Mouse (Mus musculus): ENCODE measurements around the gene Patj.

Patj gene

GRCm38 (mm10) chr4:98511964-98512743, 116.6 kb downstream of the Patj start:
- DNase-seq, result no peak

- no peak for DNase-seq
Measured at GRCm38 (mm10) chr4:98520492-98520891, 124.9 kb downstream of the Patj start.

DNA sequence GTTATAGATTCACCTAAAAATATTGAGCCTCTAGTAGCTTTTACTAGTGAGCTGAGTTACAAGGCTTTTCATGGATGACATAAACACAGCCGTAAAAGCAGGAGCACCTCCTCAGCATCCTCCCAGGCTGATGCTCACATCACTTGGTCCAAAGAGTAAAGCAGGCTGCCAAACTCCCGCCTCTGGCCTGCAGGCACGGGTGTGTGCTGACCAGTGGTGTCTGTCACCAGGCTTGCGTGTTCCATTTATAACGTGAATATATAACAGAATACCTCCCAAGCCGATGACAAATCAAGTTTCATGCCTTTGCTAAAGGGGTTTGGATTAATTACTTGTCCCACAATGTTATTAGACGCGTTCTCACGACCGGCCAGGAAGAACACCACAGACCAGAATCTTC, 128.9 kb downstream of the Patj start:
- DNase-seq, result no peak

DNA sequence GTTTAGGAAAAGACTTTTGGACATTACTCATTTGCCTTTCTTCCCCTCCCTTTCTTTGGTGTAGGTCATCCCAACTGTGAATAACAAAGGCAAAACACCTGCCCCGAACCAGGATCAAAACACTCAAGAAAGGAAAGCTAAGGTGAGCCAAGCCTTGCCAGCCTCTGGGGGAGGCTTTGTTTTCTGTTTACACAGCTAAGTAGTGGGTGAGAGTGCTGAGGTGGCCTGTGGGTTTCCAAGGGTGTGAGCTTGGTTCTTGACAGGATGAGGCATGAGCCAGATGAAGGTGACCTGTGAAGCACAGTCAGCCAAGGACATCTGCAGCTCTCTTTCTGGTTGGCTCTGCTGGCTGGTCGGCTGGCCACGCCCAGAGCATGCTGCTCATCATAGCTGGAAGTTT, 139.9 kb downstream of the Patj start:
- DNase-seq, result no peak

DNA sequence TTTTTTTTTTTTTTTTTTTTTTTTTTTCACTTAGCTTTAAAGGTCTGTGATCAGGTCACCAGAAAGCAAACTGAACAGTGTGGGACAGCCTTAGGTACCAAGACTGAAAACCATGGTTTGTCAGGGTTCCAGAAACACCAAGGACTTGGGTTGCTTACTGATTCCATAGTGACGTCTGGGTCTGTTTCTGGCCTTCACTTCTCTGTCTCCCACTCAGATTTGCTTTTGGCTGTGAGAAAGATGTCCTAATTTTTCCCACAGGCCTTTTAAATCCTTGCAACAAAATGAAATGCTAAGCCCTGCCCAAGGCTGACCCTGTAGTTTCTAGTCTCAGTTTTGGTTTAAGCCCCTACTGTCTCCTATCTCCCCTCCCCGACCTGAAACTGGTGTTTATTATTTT, 146.0 kb downstream of the Patj start:
- no peak for DNase-seq

GRCm38 (mm10) chr4:98543001-98543400, 147.4 kb downstream of the Patj start:
- DNase-seq, result no peak

DNA sequence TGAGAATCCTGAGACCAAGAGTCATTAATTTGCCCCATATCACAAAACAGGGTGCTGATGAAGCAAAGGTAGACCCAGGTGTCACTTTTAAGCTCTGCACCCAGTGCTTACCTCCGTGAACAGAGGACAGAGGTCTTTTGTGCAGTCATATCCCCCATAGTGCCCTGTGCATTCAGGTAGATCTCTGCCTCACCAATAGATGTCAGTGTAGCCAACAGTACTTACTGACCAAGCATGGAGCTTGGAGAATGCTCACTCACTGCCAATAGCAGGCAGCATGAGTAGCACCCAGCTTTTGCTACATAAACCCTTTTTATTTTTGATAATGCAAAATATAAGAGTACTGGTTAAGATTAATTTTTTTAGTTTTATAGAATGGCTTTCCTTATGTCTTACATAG, 149.8 kb downstream of the Patj start:
- DNase-seq, result peak; percentile 38

DNA sequence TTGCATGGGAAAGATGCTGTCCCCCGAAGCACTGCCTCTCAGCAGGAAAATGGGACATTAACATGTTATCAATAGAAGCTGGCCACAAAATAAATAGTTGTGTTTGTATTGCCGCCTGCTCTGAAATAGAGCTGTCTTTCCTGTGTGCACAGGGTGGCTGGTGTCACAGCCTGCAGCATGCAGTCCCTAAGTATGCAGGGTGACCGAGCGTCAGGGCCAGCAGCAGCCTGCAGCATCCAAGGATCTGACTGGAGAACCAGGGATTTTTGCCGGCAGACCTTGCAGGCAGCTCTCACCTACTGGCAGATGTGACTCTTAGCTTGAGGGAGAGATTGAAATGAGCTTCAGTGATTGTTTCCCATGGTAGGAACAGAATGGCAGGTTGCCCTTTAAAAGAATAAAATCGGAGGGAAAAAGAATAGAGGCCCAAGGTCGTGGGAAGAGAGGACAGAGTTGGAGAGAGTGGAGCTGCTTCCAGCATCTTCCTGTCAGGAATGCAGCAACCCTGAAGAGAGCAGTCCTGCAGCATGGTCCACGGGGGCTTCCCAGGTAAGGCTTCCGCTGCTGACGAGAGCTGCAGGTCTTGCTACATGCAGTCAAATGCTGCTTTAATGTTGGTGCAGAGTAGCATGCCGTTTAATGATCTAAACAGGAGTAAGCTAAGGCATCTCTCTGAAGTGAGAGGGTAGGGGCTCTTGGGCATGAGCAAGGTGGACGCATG, 151.0 kb downstream of the Patj start:
- no peak for DNase-seq

- no peak for DNase-seq
Measured at GRCm38 (mm10) chr4:98549491-98549890, 153.9 kb downstream of the Patj start.

- no peak for DNase-seq
Measured at GRCm38 (mm10) chr4:98550116-98550515, 154.5 kb downstream of the Patj start.

- no peak for DNase-seq
Measured at GRCm38 (mm10) chr4:98555666-98556065, 160.1 kb downstream of the Patj start.

DNA sequence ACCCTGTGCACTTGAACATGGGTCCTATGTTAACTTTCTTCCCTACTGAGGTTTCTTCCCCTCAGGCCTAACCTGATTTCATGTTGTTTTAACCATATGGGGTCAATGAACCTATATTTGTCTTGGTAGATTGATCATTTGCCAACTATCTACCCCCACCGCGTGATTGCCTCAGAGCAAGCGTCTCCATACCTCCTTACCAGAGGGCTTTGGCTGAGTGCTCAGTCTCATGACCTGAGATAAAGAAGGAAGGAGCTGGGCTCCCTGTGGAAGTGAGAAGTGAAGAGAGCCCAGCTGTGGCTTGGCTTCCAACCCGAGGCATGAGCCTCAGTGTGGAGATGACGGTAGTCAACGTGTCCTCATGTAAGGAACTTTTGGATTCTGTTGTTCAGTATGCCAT, 160.9 kb downstream of the Patj start:
- no peak for DNase-seq

DNA sequence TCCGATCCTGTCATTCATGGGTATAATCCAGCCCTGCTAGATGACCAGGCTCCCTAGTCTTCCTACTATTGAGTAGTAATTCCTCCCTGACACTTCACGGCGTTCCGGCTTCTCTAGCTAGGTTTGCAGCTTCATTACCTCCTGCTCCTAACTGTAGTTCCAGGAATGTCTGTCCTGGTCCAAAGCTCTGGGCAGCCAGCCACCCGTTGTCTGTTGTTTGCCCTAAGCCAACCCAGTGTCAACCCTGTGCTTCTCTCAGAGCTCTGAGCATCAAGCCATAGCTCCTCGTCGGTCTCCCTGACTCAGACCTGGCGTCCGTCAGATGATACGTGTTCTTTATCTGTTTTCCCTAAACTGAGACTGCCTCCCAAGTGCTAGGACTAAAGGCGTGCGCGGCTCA, 161.6 kb downstream of the Patj start:
- DNase-seq, result no peak

DNA sequence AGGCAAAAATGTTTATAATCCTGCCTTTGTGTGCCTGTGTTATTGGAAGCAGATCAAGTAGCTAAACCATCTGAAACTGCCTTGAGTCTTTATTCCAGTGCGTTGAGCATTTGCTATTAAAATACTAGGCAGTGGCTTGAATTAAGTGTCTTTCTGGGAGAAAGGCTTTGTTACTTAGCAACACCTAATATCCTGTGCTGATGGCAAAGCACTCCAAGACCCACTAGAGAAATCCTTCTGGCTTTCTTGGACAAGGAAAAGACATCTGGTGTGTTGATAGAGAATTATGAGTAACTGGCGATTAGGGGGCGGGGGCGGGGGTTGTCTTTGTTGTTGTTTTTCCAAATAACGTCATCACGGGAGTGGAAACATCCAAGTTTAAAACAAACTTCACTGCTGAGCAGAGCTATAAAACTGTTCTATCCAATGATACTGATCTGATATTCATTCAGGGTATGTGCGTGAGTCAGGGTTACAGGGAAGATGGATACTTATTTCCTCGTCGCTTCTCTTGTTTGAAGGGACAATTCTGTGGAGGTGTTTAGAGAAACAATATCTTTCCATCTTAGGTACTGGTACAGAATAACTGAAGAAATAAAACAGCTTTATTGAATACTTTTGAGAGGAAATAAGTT, 164.7 kb downstream of the Patj start:
- no peak for DNase-seq

- DNase-seq, result no peak
Measured at GRCm38 (mm10) chr4:98563082-98563481, 167.5 kb downstream of the Patj start.

DNA sequence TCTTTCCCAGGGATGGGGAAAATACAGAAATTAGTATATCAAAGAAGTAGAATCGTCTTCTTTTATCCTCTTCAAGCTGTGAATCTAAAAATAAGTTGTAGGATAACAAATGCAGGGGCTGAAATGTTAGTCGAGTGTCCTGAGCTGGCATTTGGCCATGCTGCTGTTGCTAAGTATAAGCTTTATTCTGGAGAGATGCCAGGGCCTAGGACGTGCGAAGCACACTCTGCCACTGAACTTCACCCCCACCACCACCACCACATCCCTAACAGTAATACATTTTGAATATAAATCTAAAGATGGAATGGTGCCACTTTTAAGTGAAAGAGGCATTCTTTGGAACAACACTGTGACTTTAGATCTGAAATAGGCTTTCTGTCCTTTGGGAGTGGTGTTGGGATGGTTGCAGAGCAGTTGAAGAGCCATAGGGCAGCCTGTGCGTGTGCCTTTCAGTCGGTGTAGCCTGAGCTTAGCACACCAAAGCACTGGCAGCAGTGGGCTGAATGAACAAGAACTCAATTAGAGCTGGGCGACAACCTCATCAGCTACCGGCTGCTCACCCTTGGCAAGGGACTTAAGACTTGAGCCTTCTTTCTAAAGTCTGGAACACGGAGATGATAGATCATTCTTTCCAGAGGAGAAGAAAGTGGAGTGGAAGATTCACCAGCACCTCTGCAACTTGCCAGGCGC, 168.1 kb downstream of the Patj start:
- no peak for DNase-seq

DNA sequence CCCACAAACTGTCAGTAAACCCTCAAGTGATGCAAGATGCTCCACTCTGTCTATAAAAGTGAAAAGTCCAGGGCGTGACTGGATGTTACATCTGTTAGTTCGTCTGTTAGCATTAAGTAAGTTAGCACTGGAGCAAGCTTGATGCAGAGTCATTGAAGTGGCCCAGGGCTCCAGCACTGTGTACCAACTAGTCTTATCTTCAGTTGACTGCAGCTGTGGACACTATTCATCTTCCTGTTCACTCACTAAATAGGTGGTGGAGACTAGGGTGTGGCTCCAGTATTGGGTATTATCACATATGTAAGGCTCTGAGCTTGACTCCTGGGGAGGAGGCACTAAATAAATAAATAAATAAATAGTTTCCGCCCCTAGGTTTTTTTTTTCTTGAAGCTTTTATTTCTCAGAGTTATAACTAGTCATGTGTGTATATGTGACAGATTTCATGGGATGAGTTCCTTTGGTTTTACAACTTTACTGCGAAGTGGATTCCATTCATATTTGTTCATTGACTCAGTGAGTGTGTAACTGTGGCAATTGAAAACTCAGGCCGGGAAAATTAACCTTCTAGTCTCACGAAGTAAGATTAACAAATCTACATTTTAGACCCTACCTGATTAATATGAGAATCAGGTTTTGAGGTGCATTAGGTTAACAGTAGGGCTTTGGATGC, 168.7 kb downstream of the Patj start:
- no peak for DNase-seq

GRCm38 (mm10) chr4:98566741-98567140, 171.2 kb downstream of the Patj start:
- DNase-seq, result no peak

DNA sequence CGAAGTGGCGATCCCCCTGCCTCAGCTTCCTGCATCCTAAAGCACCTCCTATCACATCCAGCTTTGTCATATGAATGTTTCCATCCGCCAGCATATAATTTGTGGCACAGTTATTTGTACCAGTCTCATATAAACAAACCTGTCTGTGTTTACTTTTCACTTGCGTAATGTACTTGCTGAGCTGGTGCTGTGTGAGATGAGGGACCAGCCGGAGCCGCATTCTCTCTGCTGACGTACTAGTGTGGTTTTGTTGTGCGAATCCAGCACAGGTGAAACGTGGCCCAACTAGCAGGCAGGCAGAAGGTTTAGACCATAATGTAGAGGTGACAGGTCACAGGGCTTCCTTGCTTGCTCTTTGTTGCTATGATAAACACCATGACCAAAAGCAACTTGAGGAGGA, 171.9 kb downstream of the Patj start:
- no peak for DNase-seq

DNA sequence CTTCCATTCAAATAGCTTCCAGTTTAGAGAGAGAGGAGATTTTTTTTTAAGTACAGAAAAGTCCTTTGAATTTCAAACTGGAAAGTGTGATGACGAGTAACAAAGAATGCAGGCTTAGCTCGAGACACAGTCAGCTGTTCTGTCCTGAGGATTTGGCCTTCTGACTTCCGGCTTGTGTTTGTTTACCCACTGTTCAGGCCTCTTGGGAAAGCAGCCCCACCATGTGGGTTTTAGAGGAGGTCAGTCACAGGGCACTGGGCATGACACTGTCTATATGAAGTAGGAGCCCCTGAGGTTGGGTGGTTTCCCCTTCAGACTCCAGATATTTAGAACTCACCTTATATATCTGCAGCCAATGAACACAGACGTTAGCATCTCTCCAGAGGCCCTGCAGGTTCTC, 174.3 kb downstream of the Patj start:
- DNase-seq, result no peak

- no peak for DNase-seq
Measured at GRCm38 (mm10) chr4:98577275-98577674, 181.7 kb downstream of the Patj start.

DNA sequence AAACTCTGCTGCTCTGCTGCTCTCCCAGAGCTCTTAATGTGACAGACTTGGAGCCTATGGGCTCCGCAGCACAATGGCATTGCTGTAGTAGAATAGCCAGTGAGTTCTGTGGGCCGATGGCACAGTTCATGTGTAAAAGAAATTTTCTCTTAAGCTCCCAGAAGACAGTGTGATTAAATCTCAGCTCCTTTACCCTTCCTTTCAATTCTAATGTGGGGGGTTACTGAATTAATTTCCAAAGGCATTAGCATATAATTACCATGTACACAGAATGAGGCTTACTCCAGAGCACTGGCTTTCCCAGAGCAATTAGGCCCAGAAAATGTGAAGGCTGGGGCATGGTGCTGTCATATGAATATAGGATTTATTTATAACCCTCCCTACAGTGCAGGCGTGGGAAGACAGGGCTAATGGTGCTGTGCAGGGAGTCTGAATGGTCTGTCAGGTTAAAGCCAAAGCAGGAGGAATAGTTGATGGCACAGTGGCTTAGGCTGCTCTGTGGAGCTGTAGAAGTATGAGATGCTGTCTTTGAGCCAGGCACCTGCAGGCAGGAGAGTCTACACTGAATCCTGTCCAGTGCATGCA, 182.5 kb downstream of the Patj start:
- no peak for DNase-seq

GRCm38 (mm10) chr4:98581456-98581855, 185.9 kb downstream of the Patj start:
- DNase-seq, result no peak
